Mouse (Mus musculus): ENCODE data around the gene Dcaf17. TPM values are rescaled to one million over a fixed set of nuclear protein-coding genes. Genes with fewer than 3 reads are reported as not detected.

The Dcaf17 gene
- total and polyA plus RNA-seq, 3 experiments = 15.6 to 28.1 (median 22.7) TPM

GRCm38 (mm10) chr2:71046151-71046550, 9.0 kb upstream of the Dcaf17 start:
- Histone ChIP-seq H3K4me3 (replicated peaks in 1 of 3; ENCODE audit: low read depth in 2 of 3, low read length in 2 of 3, poor library complexity in 1 of 3) (no peak overlapping the region), H3K27ac (ENCODE audit: insufficient read depth, low read depth) (no peak overlapping the region), H3K9ac (ENCODE audit: insufficient read depth, low read depth) (no peak overlapping the region), H3K4me1 (ENCODE audit: control insufficient read depth in 1 of 2, insufficient read depth in 2 of 2) (peaks cover 0 to 5% of the 10 kb centered on the region in 2 experiments; a peak in 1 of 4 replicates), H3K4me2 (ENCODE audit: insufficient read depth, low read depth, poor library complexity, severe bottlenecking) (no peak overlapping the region), H3K79me2 (replicated peaks; ENCODE audit: control insufficient read depth, extremely low read depth, insufficient read depth, poor library complexity, severe bottlenecking) (no peaks in the 10 kb centered on the region), H3K9me3 (replicated peaks; ENCODE audit: low read length) (no peaks in the 10 kb centered on the region), H3K27me3 (replicated peaks) (no peaks in the 10 kb centered on the region), H3K36me3 (replicated peaks in 1 of 2; ENCODE audit: control insufficient read depth in 1 of 2, insufficient read depth in 1 of 2, low read length in 1 of 2) (peaks cover 3 to 43% of the 10 kb centered on the region in 2 experiments)
- in situ Hi-C loops (cut with MboI; ENCODE audit: low pct_ligation_motif_present, low pct_unique_long_range_greater_than_20kb, low sequenced_read_pairs) = loop anchor here (25.0 kb wide), 1 partner anchor 334 kb away; no protein-coding TSS in a partner anchor
- TF ChIP-seq GABPA (IDR thresholded peaks at IDR 0.05; ENCODE audit: insufficient replicate concordance, low read depth, low read length) (no peak), RAD21 (IDR thresholded peaks at IDR 0.05; ENCODE audit: low read depth, low read length) (no peak), NELFE (IDR thresholded peaks at IDR 0.05; ENCODE audit: low read depth, low read length) (no peak), MAZ (IDR thresholded peaks at IDR 0.05; ENCODE audit: low read depth, low read length) (no peak), MXI1 (IDR thresholded peaks at IDR 0.05; ENCODE audit: low read depth, low read length) (no peak), EP300 (IDR thresholded peaks at IDR 0.05; ENCODE audit: low read length) (no peak), KAT2A (IDR thresholded peaks at IDR 0.05; ENCODE audit: insufficient replicate concordance, low read length) (no peak), ZC3H11A (IDR thresholded peaks at IDR 0.05; ENCODE audit: low read depth, low read length) (no peak), E2F4 (IDR thresholded peaks at IDR 0.05; ENCODE audit: insufficient replicate concordance, low read depth, low read length) (no peak), POLR2A (IDR thresholded peaks at IDR 0.05; ENCODE audit: low read depth, low read length) (no peak), ELF1 (IDR thresholded peaks at IDR 0.05; ENCODE audit: low read depth, low read length) (no peak), CHD2 (IDR thresholded peaks at IDR 0.05; ENCODE audit: low read length) (no peak), USF2 (conservative IDR thresholded peaks at IDR 0.05; ENCODE audit: low read depth, low read length) (no peak), MYC (IDR thresholded peaks at IDR 0.05; ENCODE audit: low read depth, low read length) (no peak), JUND (conservative IDR thresholded peaks at IDR 0.05; ENCODE audit: low read depth, low read length) (no peak), BHLHE40 (IDR thresholded peaks at IDR 0.05; ENCODE audit: low read depth, low read length) (no peak), ZMIZ1 (IDR thresholded peaks at IDR 0.05; ENCODE audit: low read depth, low read length) (no peak), ZNF384 (IDR thresholded peaks at IDR 0.05; ENCODE audit: low read depth, low read length) (no peak), TBP (conservative IDR thresholded peaks at IDR 0.05; ENCODE audit: low read depth, low read length) (no peak), RCOR1 (conservative IDR thresholded peaks at IDR 0.05; ENCODE audit: low read depth, low read length) (no peak)
- dilution Hi-C loops (cut with MboI; ENCODE audit: extremely low pct_ligation_motif_present, extremely low pct_unique_long_range_greater_than_20kb, low sequenced_read_pairs) = no loop called here
- DNase-seq (ENCODE audit: extremely low read depth) = no peak

GRCm38 (mm10) chr2:71046751-71047320, 8.3 kb upstream of the Dcaf17 start:
- H3K4me3 ChIP-seq (replicated peaks in 1 of 3; ENCODE audit: low read depth in 2 of 3, low read length in 2 of 3, poor library complexity in 1 of 3) = no peak overlapping the region
- H3K9me3 ChIP-seq (replicated peaks; ENCODE audit: low read length) = no peaks in the 10 kb centered on the region
- peaks cover 0 to 5% of the 10 kb centered on the region in 2 experiments; a peak in 1 of 4 replicates for H3K4me1 ChIP-seq (ENCODE audit: control insufficient read depth in 1 of 2, insufficient read depth in 2 of 2)
- no peak overlapping the region for H3K27ac ChIP-seq (ENCODE audit: insufficient read depth, low read depth)
- H3K79me2 ChIP-seq (replicated peaks; ENCODE audit: control insufficient read depth, extremely low read depth, insufficient read depth, poor library complexity, severe bottlenecking) = no peaks in the 10 kb centered on the region
- no peaks in the 10 kb centered on the region for H3K27me3 ChIP-seq (replicated peaks)
- in situ Hi-C loops (cut with MboI; ENCODE audit: low pct_ligation_motif_present, low pct_unique_long_range_greater_than_20kb, low sequenced_read_pairs) = loop anchor here (25.0 kb wide), 1 partner anchor 335 kb away; no protein-coding TSS in a partner anchor
- H3K9ac ChIP-seq (ENCODE audit: insufficient read depth, low read depth) = no peak overlapping the region
- no peak for DNase-seq (ENCODE audit: extremely low read depth)
- dilution Hi-C loops (cut with MboI; ENCODE audit: extremely low pct_ligation_motif_present, extremely low pct_unique_long_range_greater_than_20kb, low sequenced_read_pairs) = no loop called here
- TF ChIP-seq GABPA (IDR thresholded peaks at IDR 0.05; ENCODE audit: insufficient replicate concordance, low read depth, low read length) = no peak
- no peak for TF ChIP-seq TBP (conservative IDR thresholded peaks at IDR 0.05; ENCODE audit: low read depth, low read length)
- H3K4me2 ChIP-seq (ENCODE audit: insufficient read depth, low read depth, poor library complexity, severe bottlenecking) = no peak overlapping the region
- H3K36me3 ChIP-seq (replicated peaks in 1 of 2; ENCODE audit: control insufficient read depth in 1 of 2, insufficient read depth in 1 of 2, low read length in 1 of 2) = peaks cover 3 to 41% of the 10 kb centered on the region in 2 experiments
